Mouse (Mus musculus) forebrain, embryonic 11.5 days (tissue): ENCODE data around the gene Med20. TPM values are rescaled to one million over a fixed set of nuclear protein-coding genes. Genes with fewer than 3 reads are reported as not detected.
A peak's percentile ranks its signal among the peaks of the same experiment; 100 is the strongest.
"Not testable (repeated sequence)": the region's sequence is repeated elsewhere in the genome, so short reads cannot be mapped to it uniquely, and the experiment has no call there.

Experiments
- ATAC-seq: fragments of 200-750 bp; cut with Nextera tagmentation; replicated peaks from 2 replicates; pipeline ENCODE4 v1.8.0; 2017; ENCODE audit warnings: moderate TSS enrichment; ENCODE audit not compliant: low FRiP score
- DNase-seq: peaks from one replicate; pipeline ENCODE4 v3.0.0-alpha.2; 2017; ENCODE audit warnings: low spot score
- H3K27ac ChIP-seq: fragments of 300-500 bp; sonication (generic); 2 replicates; pipeline ENCODE4 v1.5.1; 2014; ENCODE audit warnings: low read depth, low read length
- H3K27me3 ChIP-seq: fragments of 300-500 bp; sonication (generic); 2 replicates; pipeline ENCODE4 v1.6.1; 2014; ENCODE audit warnings: mild to moderate bottlenecking, low read length, mixed read lengths; ENCODE audit not compliant: control insufficient read depth, insufficient read depth
- H3K36me3 ChIP-seq: fragments of 300-500 bp; sonication (generic); 2 replicates; pipeline ENCODE4 v1.6.1; 2014; ENCODE audit warnings: mild to moderate bottlenecking, low read length, moderate library complexity, mixed read lengths; ENCODE audit not compliant: control insufficient read depth, insufficient read depth
- H3K4me1 ChIP-seq: fragments of 300-500 bp; sonication (generic); replicated peaks from 2 replicates; pipeline ENCODE4 v1.6.1; 2014; ENCODE audit warnings: low read length, mixed read lengths; ENCODE audit not compliant: control insufficient read depth, insufficient read depth
- H3K4me2 ChIP-seq: fragments of 300-500 bp; sonication (generic); 2 replicates; pipeline ENCODE4 v1.6.1; 2014; ENCODE audit warnings: low read depth, mild to moderate bottlenecking, low read length, moderate library complexity, mixed read lengths; ENCODE audit not compliant: severe bottlenecking
- H3K4me3 ChIP-seq: fragments of 300-500 bp; sonication (generic); 2 replicates; pipeline ENCODE4 v1.5.1; 2014; ENCODE audit warnings: low read depth, low read length
- H3K9ac ChIP-seq: fragments of 300-500 bp; sonication (generic); 2 replicates; pipeline ENCODE4 v1.6.1; 2014; ENCODE audit warnings: low read length
- H3K9me3 ChIP-seq: fragments of 300-500 bp; sonication (generic); 2 replicates; pipeline ENCODE4 v1.6.1; 2016; ENCODE audit warnings: low read length, mixed read lengths; ENCODE audit not compliant: control insufficient read depth
- WGBS: fragments of 180-500 bp; shearing (Covaris S2); extraction: QIAGEN DNeasy Blood & Tissue Kit; methylation state at CpG from one replicate; pipeline ENCODE4 v1.1.7; 2014; 5-methylcytosine and 5-hydroxymethylcytosine counted together
- polyA plus RNA-seq: library from polyadenylated mRNA; unstranded; fragments of >200 nt; fragmentation: Nextera tagmentation; extraction: Ambion mirVana; gene quantifications from 2 replicates; pipeline ENCODE4 v1.2.1, GENCODE M21; 2014

The Med20 gene
- polyA plus RNA-seq, 1 experiment from 2014 or later, result 44.5 TPM

GRCm38 (mm10) chr17:47642992-47643391 lies 31.6 kb downstream of the Med20 start:
- 86% methylated on average over 2 of the region's 2 CpGs for WGBS
- no peak for DNase-seq
- no peak for ATAC-seq
- H3K27me3 ChIP-seq, result no peaks in the 10 kb centered on the region
- H3K4me1 ChIP-seq, result no peaks in the 10 kb centered on the region
- no peaks in the 10 kb centered on the region for H3K36me3 ChIP-seq
- no peak overlapping the region for H3K4me2 ChIP-seq
- H3K9ac ChIP-seq, result no peak overlapping the region
- H3K9me3 ChIP-seq, result no peaks in the 10 kb centered on the region
- H3K4me3 ChIP-seq, result no peak overlapping the region
- no peak overlapping the region for H3K27ac ChIP-seq

GRCm38 (mm10) chr17:47646683-47647082 lies 35.3 kb downstream of the Med20 start:
- ATAC-seq (no peak), DNase-seq (peak; percentile 87)
- no peak overlapping the region for H3K9ac ChIP-seq
- no peaks in the 10 kb centered on the region for H3K9me3 ChIP-seq
- H3K4me3 ChIP-seq, result no peak overlapping the region
- 56% methylated on average over 1 of the region's 1 CpGs for WGBS
- H3K4me1 ChIP-seq, result no peaks in the 10 kb centered on the region; the same call in 1 of the 2 replicates
- no peaks in the 10 kb centered on the region for H3K27me3 ChIP-seq
- H3K4me2 ChIP-seq, result no peak overlapping the region
- H3K27ac ChIP-seq, result no peak overlapping the region
- H3K36me3 ChIP-seq, result no peaks in the 10 kb centered on the region

- H3K27me3 ChIP-seq, result no peaks in the 10 kb centered on the region
- no peak overlapping the region for H3K4me3 ChIP-seq
- H3K27ac ChIP-seq, result peak overlapping the region; percentile 19; the same call in 1 of the 2 replicates
- no peak overlapping the region for H3K9ac ChIP-seq
- peak; percentile 30; the same call in 1 of the 2 replicates for ATAC-seq
- no peak overlapping the region for H3K4me2 ChIP-seq
- no peak for DNase-seq
- no peaks in the 10 kb centered on the region; the same call in 1 of the 2 replicates for H3K4me1 ChIP-seq
- H3K9me3 ChIP-seq, result no peaks in the 10 kb centered on the region
- H3K36me3 ChIP-seq, result no peaks in the 10 kb centered on the region
- 46% methylated on average over 4 of the region's 4 CpGs for WGBS
Measured at GRCm38 (mm10) chr17:47648966-47649365, 37.6 kb downstream of the Med20 start.

GRCm38 (mm10) chr17:47651953-47652352 lies 40.6 kb downstream of the Med20 start:
- H3K36me3 ChIP-seq, result no peaks in the 10 kb centered on the region
- H3K9me3 ChIP-seq, result no peaks in the 10 kb centered on the region
- ATAC-seq (no peak), DNase-seq (no peak)
- no peak overlapping the region for H3K27ac ChIP-seq
- no peaks in the 10 kb centered on the region for H3K27me3 ChIP-seq
- no peak overlapping the region for H3K4me2 ChIP-seq
- no peak overlapping the region for H3K4me3 ChIP-seq
- H3K9ac ChIP-seq, result no peak overlapping the region
- no peaks in the 10 kb centered on the region; the same call in 1 of the 2 replicates for H3K4me1 ChIP-seq
- WGBS, result 73% methylated on average over 2 of the region's 2 CpGs

- 93% methylated on average over 8 of the region's 8 CpGs for WGBS
- not testable (repeated sequence) for H3K4me3 ChIP-seq, H3K4me2 ChIP-seq, H3K9ac ChIP-seq, H3K27me3 ChIP-seq, ATAC-seq, H3K9me3 ChIP-seq, H3K36me3 ChIP-seq, DNase-seq, H3K4me1 ChIP-seq, H3K27ac ChIP-seq
Measured at GRCm38 (mm10) chr17:47654346-47654745, 43.0 kb downstream of the Med20 start.

- Histone ChIP-seq H3K4me3 (no peak overlapping the region), H3K9me3 (no peaks in the 10 kb centered on the region), H3K4me2 (no peak overlapping the region), H3K4me1 (no peaks in the 10 kb centered on the region; the same call in 1 of the 2 replicates), H3K36me3 (no peaks in the 10 kb centered on the region), H3K27ac (no peak overlapping the region), H3K27me3 (no peaks in the 10 kb centered on the region), H3K9ac (no peak overlapping the region)
- WGBS, result 85% methylated on average over 5 of the region's 5 CpGs
- ATAC-seq (no peak), DNase-seq (no peak)
Measured at GRCm38 (mm10) chr17:47655697-47656096, 44.3 kb downstream of the Med20 start.

GRCm38 (mm10) chr17:47657901-47658300 lies 46.5 kb downstream of the Med20 start:
- Histone ChIP-seq H3K9me3 (no peaks in the 10 kb centered on the region), H3K27ac (no peak overlapping the region), H3K27me3 (no peaks in the 10 kb centered on the region), H3K4me1 (peaks cover 3% of the 10 kb centered on the region; the same call in 1 of the 2 replicates), H3K36me3 (no peaks in the 10 kb centered on the region), H3K4me2 (no peak overlapping the region), H3K4me3 (no peak overlapping the region), H3K9ac (no peak overlapping the region)
- DNase-seq, result no peak
- 89% methylated on average over 4 of the region's 4 CpGs for WGBS
- no peak for ATAC-seq

GRCm38 (mm10) chr17:47658741-47659243 lies 47.4 kb downstream of the Med20 start:
- ATAC-seq (no peak), DNase-seq (no peak)
- Histone ChIP-seq H3K9ac (no peak overlapping the region), H3K4me3 (no peak overlapping the region), H3K9me3 (no peaks in the 10 kb centered on the region), H3K36me3 (no peaks in the 10 kb centered on the region), H3K4me2 (no peak overlapping the region), H3K4me1 (peaks cover 5% of the 10 kb centered on the region), H3K27me3 (no peaks in the 10 kb centered on the region), H3K27ac (no peak overlapping the region)
- WGBS, result 87% methylated on average over 3 of the region's 3 CpGs

GRCm38 (mm10) chr17:47663009-47663713 lies 51.8 kb downstream of the Med20 start:
- H3K4me2 ChIP-seq, result no peak overlapping the region
- H3K4me3 ChIP-seq, result no peak overlapping the region
- H3K27me3 ChIP-seq, result no peaks in the 10 kb centered on the region
- H3K4me1 ChIP-seq, result peaks cover 5% of the 10 kb centered on the region
- H3K27ac ChIP-seq, result 0 out of 2 replicates have a peak overlapping the region, but pooled peaks have one; percentile 34
- no peaks in the 10 kb centered on the region for H3K36me3 ChIP-seq
- ATAC-seq, result peak; percentile 80
- peak; percentile 67 for DNase-seq
- 23% methylated on average over 9 of the region's 9 CpGs for WGBS
- H3K9me3 ChIP-seq, result no peaks in the 10 kb centered on the region
- H3K9ac ChIP-seq, result no peak overlapping the region
